21 mouse cellular contexts compared by ENCODE assay signal in genomic region chr5:16376329-16376908, GRCm38 (mm10).
DNase-seq lines count a peak whose midpoint lies in the region; ATAC-seq lines count a peak whose summit lies in the region.
"Had no signal": no experiment of that assay in that cellular context is flagged by ENCODE, and none has a peak within 500 bp of the region (broad histone marks: within the 10 kb centered on the region; RNA-seq: fewer than 3 reads in every experiment).

No protein-coding gene starts in this region.

- H3K4me2 ChIP-seq in liver, embryonic 12.5 days, result no peak overlapping the region

- no peak overlapping the region for H3K27ac ChIP-seq in liver, embryonic 12.5 days
- H3K27ac ChIP-seq: embryonic facial prominence, embryonic 10.5 days; heart, embryonic 10.5 days; midbrain, embryonic 10.5 days had no signal

- no peaks in the 10 kb centered on the region for H3K4me1 ChIP-seq in liver, embryonic 12.5 days
- H3K4me1 ChIP-seq: embryonic facial prominence, embryonic 10.5 days; heart, embryonic 10.5 days; midbrain, embryonic 10.5 days had no signal

- DNase-seq in CD4-positive, CD25-positive, alpha-beta regulatory T cell, adult 2 months (ENCODE audit: low read depth, low spot score), result peak; percentile 19
- peak; percentile 49 for DNase-seq in 416B (ENCODE audit: low read depth)
- peak; percentile 40 for DNase-seq in c-Kit-positive CD71-positive TER-119-negative erythroid progenitor cells, embryonic 14.5 days (ENCODE audit: low read depth)
- no peak for DNase-seq in left cerebral cortex, adult 8-10 months (ENCODE audit: low spot score in 2 of 2)
- no peak for DNase-seq in layer of hippocampus, adult 18-20 months (ENCODE audit: low spot score in 2 of 2)
- no peak for DNase-seq in frontal cortex, postnatal 36 days (ENCODE audit: low spot score in 2 of 2)
- DNase-seq: cerebellum, adult 11 months; cerebellum, postnatal 36 days; gastrocnemius, postnatal 10 days; kidney, adult 18-20 months; kidney, postnatal 14 days; right cerebral cortex, postnatal 25 days had no signal

- peaks cover 10% of the 10 kb centered on the region; the same call in 1 of the 2 replicates for H3K9me3 ChIP-seq in liver, embryonic 12.5 days (replicated peaks)
- H3K9me3 ChIP-seq: embryonic facial prominence, embryonic 10.5 days; heart, embryonic 10.5 days; midbrain, embryonic 10.5 days had no signal

- H3K36me3 ChIP-seq in liver, embryonic 12.5 days, result no peaks in the 10 kb centered on the region
- H3K36me3 ChIP-seq: embryonic facial prominence, embryonic 10.5 days; heart, embryonic 10.5 days; midbrain, embryonic 10.5 days had no signal

- no peaks in the 10 kb centered on the region for H3K27me3 ChIP-seq in liver, embryonic 12.5 days (replicated peaks)

- H3K4me3 ChIP-seq in liver, embryonic 12.5 days, result no peak overlapping the region
- H3K4me3 ChIP-seq: embryonic facial prominence, embryonic 10.5 days; erythroblast, embryonic 14.5 days; heart, embryonic 10.5 days; midbrain, embryonic 10.5 days had no signal

- WGBS in liver, embryonic 12.5 days (ENCODE audit: insufficient replicate concordance), result 68% methylated on average over 3 of the region's 3 CpGs

- no peak overlapping the region for H3K9ac ChIP-seq in liver, embryonic 12.5 days

- no peak for ATAC-seq in CD4-positive, CD25-positive, alpha-beta regulatory T cell, adult 4 months
- peak; percentile 58; the same call in 1 of the 2 replicates for ATAC-seq in liver, embryonic 12.5 days
- ATAC-seq: forebrain, embryonic 16.5 days; hindbrain, embryonic 16.5 days; lung, postnatal 0 days had no signal

Comparison
In these comparisons a context has a peak if more than half of its experiments do, and no peak if none do; other contexts are left out.
1. DNase-seq: peak in CD4-positive, CD25-positive, alpha-beta regulatory T cell, adult 2 months (single experiment), 416B (single experiment) and c-Kit-positive CD71-positive TER-119-negative erythroid progenitor cells, embryonic 14.5 days (single experiment); none in left cerebral cortex, adult 8-10 months (0 of 2), layer of hippocampus, adult 18-20 months (0 of 2) and frontal cortex, postnatal 36 days (0 of 2).